Mouse (Mus musculus) adrenal gland (tissue): ENCODE measurements around the gene Ctbp2.
"Not testable (repeated sequence)": the region's sequence is repeated elsewhere in the genome, so short reads cannot be mapped to it uniquely, and the experiment has no call there.

ENCODE experiments used
- intact Hi-C: fragments of 180-260 bp; cut with DNase I; formaldehyde crosslinking; loops from one replicate; pipeline ENCODE4 v1.15.1; 2025

The Ctbp2 gene

GRCm38 (mm10) chr7:133121080-133121607 is 3.0 kb downstream of the Ctbp2 start:
- intact Hi-C loops: loop anchor here (5.0 kb wide), 2 partner anchors 44 to 89 kb away; no protein-coding TSS in a partner anchor

DNA sequence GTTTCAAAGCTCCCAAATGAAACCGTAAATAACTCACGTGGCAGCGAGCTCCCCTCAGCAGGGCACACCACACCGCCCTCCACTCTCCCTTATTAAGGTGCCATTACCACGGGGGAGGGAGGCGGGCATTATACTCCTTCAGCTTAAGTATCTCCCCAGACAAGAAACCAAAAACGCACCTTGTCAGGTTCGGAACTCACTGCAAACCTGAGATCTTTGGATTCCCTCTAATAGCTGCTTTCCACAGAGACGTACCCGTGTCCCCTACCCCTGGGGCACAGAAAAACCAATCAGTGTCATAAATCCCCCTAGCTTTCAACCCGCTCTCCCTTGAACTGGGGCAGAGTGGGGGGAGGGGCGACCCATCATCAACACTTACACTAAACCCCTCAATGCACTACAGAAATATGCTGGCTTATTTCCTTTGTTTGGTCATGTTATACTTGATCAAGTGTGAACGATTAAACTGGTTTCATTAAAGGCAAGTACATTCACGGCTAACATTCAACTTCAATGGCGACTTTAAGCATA is 3.9 kb downstream of the Ctbp2 start:
- intact Hi-C loops: loop anchor here (5.0 kb wide), 2 partner anchors 43 to 88 kb away; no protein-coding TSS in a partner anchor

DNA sequence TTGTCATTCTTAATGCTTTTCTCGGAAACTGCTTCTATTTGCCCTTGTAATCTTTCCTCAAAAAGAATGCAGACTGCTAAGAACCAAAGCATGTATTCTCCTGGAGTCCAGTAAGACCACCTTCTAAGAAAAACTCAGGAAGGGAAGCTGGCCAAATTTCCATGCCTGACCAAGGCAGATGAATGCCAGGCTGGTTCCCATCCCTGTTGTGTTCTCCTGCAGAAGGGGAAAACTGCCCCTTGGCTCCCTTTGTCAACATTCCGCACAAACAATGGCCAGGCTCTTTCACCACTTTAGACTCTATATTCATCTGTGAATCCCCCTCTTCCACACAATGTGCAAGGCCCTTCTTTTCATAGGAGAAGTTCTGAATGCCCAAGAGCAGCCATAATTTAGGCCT is 6.3 kb downstream of the Ctbp2 start:
- intact Hi-C loops: no loop called here

DNA sequence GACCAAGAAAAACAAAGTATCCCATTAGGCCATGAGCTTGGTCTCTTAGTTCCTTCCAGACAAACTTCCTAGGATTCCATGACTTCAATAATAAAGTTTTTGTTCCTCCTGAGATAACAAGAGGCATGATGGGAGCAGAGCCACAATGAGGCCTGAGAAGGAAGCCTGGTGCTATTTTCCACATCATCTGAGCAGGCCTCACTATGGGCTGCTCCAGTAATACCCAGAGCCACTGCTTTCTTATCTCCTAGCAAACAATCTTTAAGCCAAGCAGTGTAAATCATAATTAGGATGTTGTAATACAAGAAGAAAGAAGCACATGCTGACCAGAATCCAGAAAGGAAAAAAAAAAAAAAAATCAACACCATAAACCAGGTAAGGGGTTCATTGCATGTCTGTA is 7.6 kb downstream of the Ctbp2 start:
- intact Hi-C loops: no loop called here

DNA sequence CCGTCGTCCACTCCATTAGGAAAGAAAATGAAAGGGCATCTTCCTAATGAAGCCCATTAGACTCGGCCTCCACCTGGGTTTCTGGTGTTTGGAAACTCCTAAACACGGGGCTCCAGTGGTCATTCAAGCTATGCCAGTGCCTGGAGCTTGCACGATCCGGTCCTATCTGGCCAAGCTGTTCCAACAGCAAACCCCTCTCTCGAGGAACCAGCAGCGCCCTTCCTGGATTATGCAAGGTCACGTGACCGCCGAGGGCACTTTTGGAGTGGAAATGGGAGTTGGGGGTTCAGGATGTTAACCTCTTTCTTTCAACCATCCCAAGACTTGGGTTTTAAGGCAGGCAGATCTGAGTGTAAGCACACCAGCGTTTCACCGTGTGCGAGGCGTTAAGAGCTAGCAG is 8.3 kb downstream of the Ctbp2 start:
- intact Hi-C loops: no loop called here

DNA sequence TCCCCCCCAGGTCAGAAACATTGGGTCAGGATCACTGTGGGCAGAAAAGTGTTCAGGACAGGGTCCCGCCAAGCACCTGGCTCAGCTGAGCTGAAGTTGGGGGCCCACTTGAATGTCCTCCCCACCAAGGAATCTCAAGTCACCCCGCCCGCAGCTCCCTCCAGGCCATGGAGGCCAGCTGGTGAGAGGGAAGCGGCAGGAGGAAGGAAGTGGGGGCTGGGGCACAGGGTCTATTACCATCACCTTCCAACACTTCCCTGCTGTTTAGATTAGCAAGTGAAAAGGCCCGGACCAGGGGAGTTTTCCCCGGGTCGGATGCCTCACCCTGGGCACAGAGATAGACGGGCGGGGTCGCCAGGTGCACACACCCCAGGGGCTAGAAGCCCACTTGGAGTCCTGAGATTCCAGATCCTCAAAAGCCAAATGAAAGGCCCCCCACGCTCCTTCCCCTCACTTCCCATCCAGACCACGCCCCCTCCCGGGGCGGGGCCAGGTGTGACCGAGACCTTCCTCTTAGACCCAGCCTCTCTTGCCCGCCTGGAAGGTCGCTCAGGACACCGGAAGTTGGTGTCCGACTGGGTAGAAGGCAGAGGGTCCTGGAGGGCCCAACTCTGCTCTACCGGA is 9.2 kb downstream of the Ctbp2 start:
- intact Hi-C loops: no loop called here

- intact Hi-C loops: no loop called here
Measured at GRCm38 (mm10) chr7:133113185-133113895, 10.8 kb downstream of the Ctbp2 start.

- intact Hi-C loops: no loop called here
Measured at GRCm38 (mm10) chr7:133112351-133112831, 11.8 kb downstream of the Ctbp2 start.

DNA sequence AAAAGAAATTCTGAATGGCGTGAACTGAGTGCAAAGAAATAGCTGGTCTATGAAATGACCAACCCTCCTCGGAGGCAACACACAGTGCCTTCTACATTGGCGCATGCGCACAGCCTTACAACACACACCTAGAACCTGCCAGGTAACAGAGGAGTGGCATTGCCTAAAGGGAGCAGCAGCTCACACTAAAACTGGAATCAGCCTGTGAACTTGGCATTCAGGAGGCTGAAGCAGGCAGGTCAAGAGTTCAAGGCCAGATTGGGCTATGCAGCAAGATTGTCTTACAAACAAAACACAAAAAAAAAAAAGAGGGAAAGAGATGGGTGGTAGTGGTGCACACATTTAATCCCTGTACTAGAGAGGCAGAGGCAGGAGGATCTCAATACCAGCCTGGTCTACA is 14.7 kb downstream of the Ctbp2 start:
- intact Hi-C loops: no loop called here

GRCm38 (mm10) chr7:133108695-133109094 is 15.5 kb downstream of the Ctbp2 start:
- intact Hi-C loops: no loop called here

- intact Hi-C loops: no loop called here
Measured at GRCm38 (mm10) chr7:133102578-133102977, 21.6 kb downstream of the Ctbp2 start.

DNA sequence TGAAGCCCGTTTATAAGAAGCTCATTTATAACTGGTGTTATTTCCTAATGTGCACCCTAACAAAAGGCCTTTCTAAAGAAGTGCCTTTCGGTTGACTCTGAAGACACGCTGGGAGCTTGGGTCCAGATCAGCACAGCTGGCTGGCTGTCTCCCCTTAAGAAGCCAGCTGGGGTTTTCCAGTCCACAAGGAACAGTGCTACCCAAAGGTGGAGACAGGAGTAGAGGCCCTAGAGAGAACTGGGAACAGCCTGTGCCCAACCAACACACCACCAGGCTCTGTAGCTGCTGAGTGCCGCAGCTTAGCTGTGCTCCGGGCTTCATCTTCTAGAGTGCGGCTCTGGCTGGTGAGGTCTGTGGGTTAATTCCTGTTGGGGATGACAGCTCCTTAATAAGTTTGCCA is 23.1 kb downstream of the Ctbp2 start:
- intact Hi-C loops: no loop called here

DNA sequence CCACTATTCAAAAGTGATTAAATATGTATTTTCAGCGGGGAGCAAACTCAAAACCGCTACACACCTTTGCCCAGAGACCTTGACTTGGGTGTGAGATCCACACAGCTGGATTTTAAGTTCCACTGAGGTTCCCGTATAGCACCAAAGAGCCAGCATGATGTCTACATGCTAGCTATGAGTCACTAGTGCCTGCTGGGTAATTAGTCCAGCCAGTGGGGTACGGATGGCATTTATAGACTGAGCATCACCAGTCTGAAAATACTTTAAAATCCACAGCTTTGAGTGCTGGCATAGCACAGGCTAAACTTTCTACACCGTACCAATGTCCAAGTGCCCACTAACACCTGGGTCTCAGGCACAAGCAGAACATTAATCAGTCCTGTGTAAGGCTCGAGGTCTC is 24.0 kb downstream of the Ctbp2 start:
- intact Hi-C loops: no loop called here

DNA sequence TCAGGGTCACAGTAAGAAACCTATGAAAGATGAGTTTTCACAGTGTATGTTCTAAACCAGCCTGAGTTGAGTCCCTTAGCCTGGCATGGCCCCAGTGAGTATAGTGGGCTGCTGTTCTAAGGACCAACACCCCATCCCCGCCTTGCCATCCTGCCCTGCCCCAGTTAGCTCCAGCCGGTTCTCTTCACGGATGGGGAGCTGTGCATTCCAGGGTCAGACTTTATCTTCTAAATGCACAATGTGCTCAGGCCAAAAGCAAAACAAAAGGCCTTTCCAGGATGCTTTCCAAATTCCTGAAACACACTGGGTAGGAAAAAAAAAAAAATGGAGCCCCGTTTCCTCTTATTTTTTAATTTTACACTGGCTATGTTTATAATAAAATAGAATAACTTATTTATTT is 24.9 kb downstream of the Ctbp2 start:
- intact Hi-C loops: no loop called here

- intact Hi-C loops: no loop called here
Measured at GRCm38 (mm10) chr7:133098118-133098793, 25.9 kb downstream of the Ctbp2 start.

DNA sequence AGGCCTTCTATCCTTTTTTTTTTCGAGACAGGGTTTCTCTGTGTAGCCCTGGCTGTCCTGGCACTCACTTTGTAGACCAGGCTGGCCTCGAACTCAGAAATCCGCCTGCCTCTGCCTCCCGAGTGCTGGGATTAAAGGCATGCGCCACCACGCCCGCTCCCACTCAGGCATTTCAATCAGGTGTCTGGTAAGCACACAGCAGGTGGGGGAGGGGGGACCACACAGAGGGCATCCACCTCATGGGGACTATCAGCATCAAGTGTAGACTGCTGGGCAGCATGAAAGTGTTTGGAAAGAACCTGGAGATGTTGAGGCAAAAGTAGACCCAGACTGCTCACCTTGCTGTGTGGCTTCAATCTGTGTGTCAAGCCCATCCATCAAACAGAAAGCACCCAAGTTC is 28.5 kb downstream of the Ctbp2 start:
- intact Hi-C loops: not testable (repeated sequence)

DNA sequence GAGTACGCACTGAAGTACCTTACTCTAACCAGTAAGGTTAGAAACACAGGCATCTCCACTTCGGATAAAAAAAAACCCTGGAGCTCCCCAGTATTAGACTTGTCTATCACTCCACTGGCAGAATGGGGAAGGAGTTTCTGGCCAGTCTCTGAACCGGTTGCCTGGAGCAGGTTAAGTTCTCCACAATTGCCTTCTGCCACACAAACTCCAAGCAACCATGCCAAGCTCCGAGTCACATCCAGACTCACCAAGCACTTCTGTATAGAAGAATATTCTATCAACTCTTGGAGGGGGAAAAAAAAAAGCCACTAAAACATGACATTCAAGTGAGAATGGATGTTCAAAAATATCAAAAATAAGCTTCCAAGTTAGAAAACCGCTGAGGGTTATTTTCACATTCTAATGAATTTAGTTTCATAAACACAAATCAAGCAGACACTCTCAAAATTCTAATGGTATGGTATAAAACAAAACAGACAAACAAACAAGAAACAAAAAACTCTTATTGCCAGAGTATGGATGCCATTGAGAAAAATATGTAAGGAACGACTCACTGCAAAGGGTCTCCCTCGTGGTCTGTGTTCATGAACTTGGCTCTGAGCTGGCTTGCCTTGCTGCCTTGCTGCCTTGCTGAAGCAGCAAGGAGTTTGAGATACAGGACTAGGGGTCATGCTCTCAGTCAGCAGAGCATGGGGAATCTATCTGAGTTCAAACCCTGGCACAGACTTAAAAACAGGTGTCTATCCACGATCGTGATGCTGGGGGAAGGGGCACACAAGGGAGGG is 29.3 kb downstream of the Ctbp2 start:
- intact Hi-C loops: no loop called here

- intact Hi-C loops: no loop called here
Measured at GRCm38 (mm10) chr7:133094161-133094560, 30.0 kb downstream of the Ctbp2 start.

GRCm38 (mm10) chr7:133093731-133094130 is 30.4 kb downstream of the Ctbp2 start:
- intact Hi-C loops: no loop called here

GRCm38 (mm10) chr7:133090641-133091040 is 33.5 kb downstream of the Ctbp2 start:
- intact Hi-C loops: no loop called here
